Mouse (Mus musculus) right cerebral cortex, postnatal 36 days (tissue): Measurements from ENCODE around the gene Ctnnd2.

Experiments used
- DNase-seq, 2 experiments: peaks; one replicate each; pipeline ENCODE4 v3.0.0; 2022; ENCODE audit warnings: low spot score in 2 of 2, mixed read lengths in 1 of 2

The Ctnnd2 gene

DNA sequence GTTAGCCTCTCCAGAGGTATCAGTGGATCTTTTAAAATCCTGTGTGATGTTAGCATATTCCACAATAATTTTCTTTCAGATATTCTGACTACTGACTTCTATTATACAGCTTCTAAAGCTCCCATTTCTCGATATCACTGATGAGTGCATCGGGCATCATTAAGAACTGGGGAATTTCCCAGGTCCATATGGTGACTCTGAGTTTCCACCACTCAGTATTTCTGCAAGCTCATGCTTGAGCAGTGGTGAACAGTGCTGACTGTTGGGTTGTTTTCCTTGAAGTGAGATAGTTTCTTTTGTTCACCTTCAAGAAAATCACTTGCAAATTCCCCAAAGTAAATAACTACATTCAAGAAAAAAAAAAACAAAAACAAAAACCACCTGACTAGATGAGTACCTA, 542.4 kb downstream of the Ctnnd2 start:
- DNase-seq: no peak

- no peak for DNase-seq
Measured at GRCm38 (mm10) chr15:30718811-30719210, 546.4 kb downstream of the Ctnnd2 start.

DNA sequence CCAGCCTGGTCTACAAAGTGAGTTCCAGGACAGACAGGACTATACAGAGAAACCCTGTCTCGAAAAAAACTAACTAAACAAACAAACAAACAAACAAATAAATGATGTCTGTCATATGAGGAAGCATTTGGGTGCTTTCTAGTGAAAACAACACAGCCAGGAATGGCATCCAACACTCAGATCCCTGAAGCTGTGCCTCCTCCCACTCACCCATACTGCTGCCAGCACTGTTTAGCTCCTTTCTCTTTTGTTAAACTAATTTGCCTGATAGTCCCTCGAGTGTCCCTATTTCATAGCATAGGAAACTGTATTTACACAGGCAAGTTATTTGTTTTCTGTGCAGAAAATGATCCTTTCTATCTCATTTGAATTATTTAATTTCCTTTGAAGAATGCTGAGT, 546.8 kb downstream of the Ctnnd2 start:
- DNase-seq: peak in 1 of 2 experiments; percentile 45

DNA sequence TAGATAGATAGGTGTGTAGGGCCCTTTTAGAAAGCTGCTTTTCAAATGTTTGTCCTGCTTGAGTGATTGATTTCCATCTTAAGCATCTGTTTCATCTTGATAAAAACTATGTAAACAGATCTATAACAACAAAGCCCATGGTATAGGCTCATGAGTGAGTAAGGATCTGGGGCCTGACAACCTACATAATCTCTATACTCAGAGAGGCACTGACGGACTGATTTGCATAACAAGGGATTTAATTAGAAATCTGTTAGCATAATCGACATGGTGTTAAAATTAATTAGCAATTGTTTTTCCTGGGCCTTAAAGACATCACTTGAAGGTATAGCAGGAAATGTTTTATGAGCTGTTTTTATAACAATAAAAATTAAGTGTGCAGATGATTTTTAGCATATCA, 548.7 kb downstream of the Ctnnd2 start:
- no peak for DNase-seq

GRCm38 (mm10) chr15:30726066-30726465, 553.7 kb downstream of the Ctnnd2 start:
- no peak for DNase-seq

DNA sequence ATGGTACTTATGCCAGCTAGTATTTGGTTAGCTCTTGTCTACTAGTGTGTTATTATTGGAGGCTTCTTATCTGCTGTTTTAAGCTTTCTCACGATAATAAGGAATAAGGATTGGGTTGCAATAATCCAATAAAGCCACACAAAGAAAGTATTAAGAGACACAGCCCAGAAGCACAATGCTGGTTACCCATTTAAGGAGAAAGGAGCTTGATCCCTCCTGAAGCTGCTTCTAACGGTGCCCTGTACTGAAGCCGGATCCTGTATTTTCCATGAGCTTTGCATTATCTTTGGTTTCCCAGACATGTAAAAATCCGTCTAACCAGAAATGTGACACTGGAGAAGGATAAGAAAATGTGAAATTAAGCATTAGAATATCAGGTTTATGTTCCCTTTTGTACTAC, 565.8 kb downstream of the Ctnnd2 start:
- no peak for DNase-seq

- DNase-seq: peak; percentile 74 to 80
Measured at GRCm38 (mm10) chr15:30740728-30741127, 568.3 kb downstream of the Ctnnd2 start.

DNA sequence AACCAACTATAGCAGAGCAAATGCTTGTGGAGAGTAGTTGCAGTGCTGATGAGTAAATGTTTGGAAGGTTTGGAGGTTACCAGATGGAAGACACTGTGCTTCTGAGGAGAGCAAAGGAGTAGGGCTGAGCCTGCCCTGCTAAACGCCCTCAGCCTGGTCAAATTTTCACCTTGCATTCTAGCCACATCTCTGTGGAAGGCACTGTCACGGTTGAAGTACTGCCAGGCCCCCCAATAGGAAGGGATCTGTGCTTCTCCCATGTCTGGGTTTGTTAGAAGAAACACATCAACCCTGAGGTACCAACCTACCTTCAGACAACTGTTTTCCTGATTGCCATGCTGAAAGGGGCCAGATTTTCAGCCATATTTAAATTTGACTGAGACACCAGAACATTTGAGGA, 585.6 kb downstream of the Ctnnd2 start:
- DNase-seq: no peak

GRCm38 (mm10) chr15:30762211-30762610, 589.8 kb downstream of the Ctnnd2 start:
- DNase-seq: no peak

- DNase-seq: no peak
Measured at GRCm38 (mm10) chr15:30762695-30763285, 590.4 kb downstream of the Ctnnd2 start.

DNA sequence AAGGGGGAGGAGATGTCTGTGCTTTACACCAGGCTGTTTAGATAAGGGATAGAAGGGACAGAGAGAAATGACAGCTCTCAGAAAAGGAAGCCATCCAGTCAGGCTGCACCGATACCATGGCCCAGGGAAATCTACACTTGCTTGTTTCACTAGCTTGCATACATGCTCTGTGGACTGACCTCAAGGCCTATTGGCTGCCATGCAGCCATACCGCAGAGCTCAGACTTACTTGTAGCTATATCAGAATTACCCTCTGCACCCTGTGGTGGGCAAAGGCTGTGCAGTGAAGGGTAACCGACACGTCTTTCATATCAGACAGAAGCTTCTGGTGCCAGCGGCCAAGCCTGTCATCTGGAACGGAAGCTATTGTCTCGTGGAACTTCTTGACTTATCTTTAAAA, 604.5 kb downstream of the Ctnnd2 start:
- no peak for DNase-seq

DNA sequence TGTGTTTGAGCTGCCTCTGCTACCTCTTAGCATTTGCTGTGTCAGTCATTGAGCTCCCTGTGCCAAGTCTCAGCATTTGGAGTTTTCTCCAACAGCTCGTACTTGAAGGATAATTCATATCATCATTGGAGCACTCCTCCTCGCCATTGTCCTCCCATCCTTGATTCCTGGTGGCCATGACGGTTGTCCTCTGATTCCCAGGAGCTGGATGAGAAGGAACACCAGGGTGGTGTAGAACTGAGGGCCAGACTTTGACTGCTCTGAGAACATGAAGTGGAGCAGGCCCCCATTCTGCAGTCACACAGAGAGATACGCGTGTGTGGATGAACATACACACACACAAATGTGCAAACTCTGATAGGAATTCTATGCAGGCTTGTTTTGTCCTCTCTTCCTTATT, 605.4 kb downstream of the Ctnnd2 start:
- no peak for DNase-seq

GRCm38 (mm10) chr15:30779903-30780302, 607.5 kb downstream of the Ctnnd2 start:
- DNase-seq: no peak

DNA sequence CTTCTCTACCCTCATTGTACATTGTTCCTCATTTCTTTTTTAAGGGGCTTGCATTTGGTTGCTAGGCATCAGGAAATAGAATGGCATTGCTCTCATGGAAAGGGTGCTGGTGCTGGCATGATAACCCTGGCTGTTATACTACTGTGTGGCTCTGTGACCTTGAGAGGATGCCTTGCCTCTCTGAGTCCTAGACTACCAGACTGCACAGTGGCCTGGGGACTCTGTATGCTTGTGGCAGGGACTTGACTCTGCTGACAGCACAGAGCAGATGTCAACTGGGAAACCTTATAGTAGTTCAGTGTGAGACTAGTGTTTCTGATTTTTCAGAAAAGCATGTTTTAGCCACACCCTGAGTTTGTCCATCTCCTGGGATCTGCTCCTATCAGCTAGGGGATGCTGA, 608.6 kb downstream of the Ctnnd2 start:
- no peak for DNase-seq

DNA sequence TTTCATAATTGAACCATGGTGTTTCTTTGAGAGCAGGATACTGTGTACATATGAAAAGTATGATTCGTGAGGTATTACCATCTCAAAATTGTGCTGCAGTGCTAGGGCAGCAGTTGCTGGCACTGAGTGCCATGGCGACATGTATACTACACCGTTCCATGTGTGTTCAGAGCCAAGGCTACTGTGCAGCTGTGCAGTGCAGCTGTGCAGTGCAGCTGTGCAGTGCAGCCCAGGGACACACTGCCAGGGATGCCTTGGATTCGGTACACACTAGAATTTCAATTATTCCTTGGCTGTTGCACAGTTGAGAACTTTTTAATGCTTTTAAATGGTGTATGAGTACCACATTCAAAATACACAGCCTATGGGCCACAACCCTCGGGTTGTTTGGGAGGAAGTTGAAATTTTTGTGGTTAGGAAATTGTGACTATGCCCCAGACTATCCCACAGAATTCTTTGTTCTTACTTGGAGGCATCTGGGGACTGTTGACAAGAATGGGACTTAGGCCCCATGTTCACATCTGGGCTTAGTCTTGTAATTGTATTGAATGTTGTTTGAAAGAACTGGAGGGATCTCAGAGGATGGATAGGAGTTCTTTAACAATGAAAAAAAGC, 613.4 kb downstream of the Ctnnd2 start:
- DNase-seq: no peak

GRCm38 (mm10) chr15:30793260-30793659, 620.9 kb downstream of the Ctnnd2 start:
- no peak for DNase-seq

GRCm38 (mm10) chr15:30795723-30796122, 623.3 kb downstream of the Ctnnd2 start:
- DNase-seq: no peak

DNA sequence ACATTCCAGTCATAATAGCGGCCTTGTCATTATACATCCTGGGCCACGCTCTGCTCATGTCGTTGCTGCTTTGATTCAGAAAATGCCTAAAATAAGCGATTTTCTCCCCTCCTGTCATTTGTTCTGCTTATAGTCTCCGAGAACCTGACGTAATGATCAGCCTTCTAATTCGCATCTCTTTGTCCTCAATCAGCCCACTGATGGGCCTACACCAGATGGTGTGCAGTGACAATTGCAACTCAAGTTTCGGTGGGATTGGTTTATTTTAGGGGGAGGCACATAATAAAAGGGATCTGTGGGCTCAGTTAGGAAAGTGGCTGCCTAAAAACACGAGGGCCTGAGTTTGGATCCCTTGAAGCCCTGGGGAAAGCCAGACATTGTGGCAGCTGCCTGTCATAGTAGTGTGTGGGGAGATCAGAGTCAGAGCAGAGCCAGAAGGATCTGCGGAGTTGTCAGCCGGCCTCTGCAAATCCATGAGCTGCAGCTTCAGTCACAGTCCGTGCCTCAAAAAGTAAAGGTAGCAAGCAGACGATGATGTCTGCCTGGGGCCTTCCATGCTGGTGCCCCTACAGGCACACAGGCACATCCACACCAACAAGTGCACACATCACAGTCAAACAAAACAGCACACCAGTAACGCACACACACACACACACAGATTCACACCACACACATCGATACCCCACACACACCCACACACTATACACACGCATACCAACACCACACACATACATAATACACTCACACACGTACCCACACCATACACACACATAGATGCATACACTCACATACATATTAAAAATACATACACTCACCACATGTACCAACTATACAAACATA, 655.3 kb downstream of the Ctnnd2 start:
- peak in 1 of 2 experiments; percentile 9 for DNase-seq

DNA sequence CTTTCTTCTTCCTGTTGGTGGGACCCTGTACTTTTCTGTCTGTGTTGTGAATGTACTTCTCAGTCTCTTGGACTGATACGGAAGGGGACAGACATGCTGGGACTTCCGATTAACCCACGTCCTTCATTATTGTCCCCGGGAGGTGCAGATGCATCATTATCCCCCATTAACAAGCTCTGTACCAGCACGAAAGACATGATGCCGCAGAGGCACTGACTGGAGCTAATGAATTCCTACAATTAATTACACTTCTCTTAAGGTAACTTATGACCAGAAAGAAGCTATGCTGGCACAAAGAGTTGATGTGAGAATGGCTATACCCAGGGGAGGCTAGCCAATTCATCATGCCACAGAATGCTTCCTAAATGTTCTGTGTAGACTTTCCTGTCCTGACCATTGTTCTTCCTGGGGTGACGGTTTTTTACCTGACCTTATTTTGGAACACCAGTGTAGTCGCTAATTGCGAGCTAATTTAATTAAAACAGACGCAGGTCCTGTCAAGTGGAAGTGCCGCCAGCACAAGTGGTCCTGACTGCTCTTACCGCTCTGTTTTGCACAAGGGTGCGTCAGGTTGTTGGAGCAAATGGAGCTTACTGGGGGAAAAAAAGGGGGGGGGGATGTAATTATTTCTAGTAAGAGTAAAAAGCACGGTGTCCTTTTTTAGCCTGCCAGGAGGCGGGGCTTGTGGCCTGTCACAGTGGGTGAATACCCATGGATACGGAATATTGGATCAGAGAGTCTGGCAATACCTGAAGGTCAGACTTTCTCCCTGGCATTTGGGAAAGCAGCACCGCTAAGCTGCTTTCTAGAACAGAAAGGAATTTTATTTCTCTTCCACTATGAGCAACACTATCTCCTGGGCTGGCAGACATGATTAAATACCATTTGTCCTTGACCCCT, 685.1 kb downstream of the Ctnnd2 start:
- no peak for DNase-seq

- no peak for DNase-seq
Measured at GRCm38 (mm10) chr15:30867429-30867828, 695.0 kb downstream of the Ctnnd2 start.

GRCm38 (mm10) chr15:30869673-30870512, 697.5 kb downstream of the Ctnnd2 start:
- no peak for DNase-seq
